Mouse (Mus musculus) lung, postnatal 0 days (tissue): ENCODE data around the gene Arhgap31.

ENCODE experiments used
- CTCF ChIP-seq: IDR thresholded peaks from 2 replicates; pipeline ENCODE4 v1.5.1; 2016; ENCODE audit warnings: antibody characterized with exemption, mild to moderate bottlenecking
- EP300 ChIP-seq: IDR thresholded peaks from 2 replicates; pipeline ENCODE4 v1.6.1; 2016; ENCODE audit warnings: antibody characterized with exemption, mild to moderate bottlenecking, control low read depth

DNA sequence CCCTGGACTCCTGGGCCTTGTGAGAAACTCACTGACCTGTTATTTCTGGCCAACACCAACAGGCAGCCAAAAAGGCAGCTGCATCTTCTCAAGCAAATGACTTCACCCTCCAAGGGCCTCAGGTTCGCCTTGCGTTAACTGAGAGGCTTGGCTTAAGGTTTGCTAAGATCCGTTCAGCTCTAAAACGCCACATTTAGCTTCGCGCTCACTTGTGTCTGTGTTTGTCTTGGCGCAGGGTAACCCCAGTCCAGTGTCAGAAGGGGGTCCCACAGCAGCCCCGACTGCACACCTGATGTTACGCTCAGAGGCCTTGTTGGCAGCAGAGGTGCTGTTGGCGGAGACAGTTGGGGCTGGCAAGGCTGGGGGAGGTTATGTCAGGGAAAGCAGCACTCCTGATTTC lies 23.3 kb downstream of the Arhgap31 start:
- no peak for TF ChIP-seq EP300
- no peak for TF ChIP-seq CTCF
